Mouse (Mus musculus) CH12.LX (cell line): ENCODE results near the gene Col18a1. TPM values are rescaled to one million over a fixed set of nuclear protein-coding genes. Genes with fewer than 3 reads are reported as not detected.

Experiments used
- DNase-seq: peaks from one replicate; pipeline ENCODE4 v3.0.0-alpha.2; 2013; ENCODE audit errors: extremely low read depth
- H3K27ac ChIP-seq: 2 replicates; pipeline ENCODE4 v1.5.1; 2012; ENCODE audit warnings: low read depth, mild to moderate bottlenecking, control low read depth, moderate library complexity; ENCODE audit not compliant: insufficient read depth
- H3K27me3 ChIP-seq: replicated peaks from 2 replicates; pipeline ENCODE3; 2012; ENCODE audit warnings: inconsistent platforms
- H3K36me3 ChIP-seq, 2 experiments: replicated peaks in 1 of 2; 2 replicates each; pipeline versions ENCODE3 to v1.6.1; 2012; ENCODE audit warnings: inconsistent platforms in 1 of 2, low read length in 1 of 2, mild to moderate bottlenecking in 1 of 2, mixed read lengths in 1 of 2, moderate library complexity in 1 of 2; ENCODE audit not compliant: control insufficient read depth in 1 of 2, insufficient read depth in 1 of 2
- H3K4me1 ChIP-seq, 2 experiments: 2 replicates each; pipeline ENCODE4 v1.6.1; 2012; ENCODE audit warnings: inconsistent platforms in 1 of 2, moderate library complexity in 1 of 2; ENCODE audit not compliant: insufficient read depth in 2 of 2, control insufficient read depth in 1 of 2
- H3K4me2 ChIP-seq: 2 replicates; pipeline ENCODE4 v1.6.1; 2012; ENCODE audit warnings: low read depth, mild to moderate bottlenecking, control low read depth; ENCODE audit not compliant: poor library complexity, insufficient read depth, severe bottlenecking
- H3K4me3 ChIP-seq, 3 experiments: fragments of 150-350 bp in 1 of 3; sonication (generic) in 1 of 3; replicated peaks in 1 of 3; 2 replicates each; pipeline versions ENCODE3 to v1.5.1; 2011 to 2012; ENCODE audit warnings: low read depth in 2 of 3, low read length in 2 of 3, mild to moderate bottlenecking in 2 of 3, moderate library complexity in 2 of 3, control low read depth in 1 of 3, improper control_type of control experiment in 1 of 3, inconsistent platforms in 1 of 3, mixed read lengths in 1 of 3; ENCODE audit not compliant: poor library complexity in 1 of 3
- H3K79me2 ChIP-seq: replicated peaks from 2 replicates; pipeline ENCODE4 v1.6.1; 2012; ENCODE audit warnings: mild to moderate bottlenecking, moderate library complexity; ENCODE audit not compliant: control insufficient read depth, poor library complexity, insufficient read depth, severe bottlenecking; ENCODE audit errors: extremely low read depth
- H3K9ac ChIP-seq: 2 replicates; pipeline ENCODE4 v1.6.1; 2012; ENCODE audit warnings: low read depth, mild to moderate bottlenecking, control low read depth, moderate library complexity; ENCODE audit not compliant: insufficient read depth
- H3K9me3 ChIP-seq: replicated peaks from 2 replicates; pipeline ENCODE3; 2012; ENCODE audit warnings: low read length, inconsistent platforms, mixed read lengths
- BHLHE40 ChIP-seq: IDR thresholded peaks from 2 replicates; pipeline ENCODE4 v1.6.1; 2011; ENCODE audit warnings: mild to moderate bottlenecking, low read depth, low read length, improper control_type of control experiment
- CHD1 ChIP-seq: IDR thresholded peaks from 2 replicates; pipeline ENCODE4 v1.6.1; 2012; ENCODE audit warnings: low read depth, low read length, improper control_type of control experiment, inconsistent platforms
- EP300 ChIP-seq: IDR thresholded peaks from 2 replicates; pipeline ENCODE4 v1.6.1; 2011; ENCODE audit warnings: low read length, improper control_type of control experiment
- ETS1 ChIP-seq: conservative IDR thresholded peaks from 2 replicates; pipeline ENCODE4 v1.6.1; 2012; ENCODE audit warnings: low read depth, mild to moderate bottlenecking, inconsistent platforms, low read length, improper control_type of control experiment, moderate library complexity
- GABPA ChIP-seq: IDR thresholded peaks from 2 replicates; pipeline ENCODE4 v1.6.1; 2012; ENCODE audit warnings: low read depth, low read length, improper control_type of control experiment, inconsistent platforms; ENCODE audit not compliant: insufficient replicate concordance
- IRF4 ChIP-seq: IDR thresholded peaks from 2 replicates; pipeline ENCODE4 v1.6.1; 2014; ENCODE audit warnings: low read depth, mild to moderate bottlenecking, inconsistent platforms, low read length, improper control_type of control experiment
- JUN ChIP-seq: IDR thresholded peaks from 2 replicates; pipeline ENCODE4 v1.6.1; 2011; ENCODE audit warnings: low read depth, mild to moderate bottlenecking, low read length, improper control_type of control experiment, moderate library complexity; ENCODE audit not compliant: insufficient read depth
- JUND ChIP-seq: conservative IDR thresholded peaks from 2 replicates; pipeline ENCODE4 v1.6.1; 2011; ENCODE audit warnings: low read depth, low read length, improper control_type of control experiment
- KAT2A ChIP-seq: IDR thresholded peaks from 2 replicates; pipeline ENCODE4 v1.6.1; 2012; ENCODE audit warnings: low read length, improper control_type of control experiment, inconsistent platforms; ENCODE audit not compliant: insufficient replicate concordance
- MAFK ChIP-seq: IDR thresholded peaks from 2 replicates; pipeline ENCODE4 v1.6.1; 2011; ENCODE audit warnings: low read length, improper control_type of control experiment; ENCODE audit not compliant: insufficient replicate concordance
- MAX ChIP-seq: IDR thresholded peaks from 2 replicates; pipeline ENCODE4 v1.6.1; 2011; ENCODE audit warnings: low read length, improper control_type of control experiment
- MAZ ChIP-seq: IDR thresholded peaks from 2 replicates; pipeline ENCODE4 v1.6.1; 2012; ENCODE audit warnings: low read depth, mild to moderate bottlenecking, inconsistent platforms, low read length, improper control_type of control experiment, moderate library complexity
- MEF2A ChIP-seq: IDR thresholded peaks from 2 replicates; pipeline ENCODE4 v1.6.1; 2014; ENCODE audit warnings: low read depth, mild to moderate bottlenecking, inconsistent platforms, low read length, improper control_type of control experiment, borderline replicate concordance
- MXI1 ChIP-seq: IDR thresholded peaks from 2 replicates; pipeline ENCODE4 v1.6.1; 2011; ENCODE audit warnings: mild to moderate bottlenecking, low read depth, low read length, improper control_type of control experiment
- MYC ChIP-seq: IDR thresholded peaks from 2 replicates; pipeline ENCODE4 v1.6.1; 2011; ENCODE audit warnings: low read depth, mild to moderate bottlenecking, improper control_type of control experiment, low read length
- NELFE ChIP-seq: IDR thresholded peaks from 2 replicates; pipeline ENCODE4 v1.6.1; 2011; ENCODE audit warnings: low read depth, low read length, improper control_type of control experiment
- NRF1 ChIP-seq: IDR thresholded peaks from 2 replicates; pipeline ENCODE4 v1.6.1; 2014; ENCODE audit warnings: low read depth, mild to moderate bottlenecking, inconsistent platforms, low read length, improper control_type of control experiment, moderate library complexity
- PAX5 ChIP-seq: IDR thresholded peaks from 2 replicates; pipeline ENCODE4 v1.6.1; 2012; ENCODE audit warnings: low read length, inconsistent platforms, mixed read lengths
- POLR2A ChIP-seq: IDR thresholded peaks from 2 replicates; pipeline ENCODE4 v1.6.1; 2011; ENCODE audit warnings: low read depth, mild to moderate bottlenecking, improper control_type of control experiment, low read length
- POLR2AphosphoS2 ChIP-seq: IDR thresholded peaks from 2 replicates; pipeline ENCODE4 v1.6.1; 2011; ENCODE audit warnings: low read depth, low read length, improper control_type of control experiment
- RAD21 ChIP-seq: IDR thresholded peaks from 2 replicates; pipeline ENCODE4 v1.6.1; 2011; ENCODE audit warnings: low read depth, mild to moderate bottlenecking, low read length, improper control_type of control experiment, moderate library complexity
- SMC3 ChIP-seq: IDR thresholded peaks from 2 replicates; pipeline ENCODE4 v1.6.1; 2011; ENCODE audit warnings: low read depth, low read length, improper control_type of control experiment
- TBP ChIP-seq: conservative IDR thresholded peaks from 2 replicates; pipeline ENCODE4 v1.6.1; 2011; ENCODE audit warnings: low read depth, low read length, improper control_type of control experiment
- TCF12 ChIP-seq: IDR thresholded peaks from 2 replicates; pipeline ENCODE4 v1.6.1; 2014; ENCODE audit warnings: low read depth, mild to moderate bottlenecking, inconsistent platforms, low read length, improper control_type of control experiment
- UBTF ChIP-seq: IDR thresholded peaks from 2 replicates; pipeline ENCODE4 v1.6.1; 2012; ENCODE audit warnings: low read depth, mild to moderate bottlenecking, inconsistent platforms, low read length, improper control_type of control experiment, moderate library complexity
- USF1 ChIP-seq: IDR thresholded peaks from 2 replicates; pipeline ENCODE4 v1.6.1; 2014; ENCODE audit warnings: low read depth, mild to moderate bottlenecking, inconsistent platforms, low read length, improper control_type of control experiment
- USF2 ChIP-seq: conservative IDR thresholded peaks from 2 replicates; pipeline ENCODE4 v1.6.1; 2011; ENCODE audit warnings: low read depth, low read length, improper control_type of control experiment
- ZNF384 ChIP-seq: IDR thresholded peaks from 2 replicates; pipeline ENCODE4 v1.6.1; 2012; ENCODE audit warnings: low read depth, low read length, improper control_type of control experiment, inconsistent platforms
- dilution Hi-C: fragments of 300-500 bp; cut with MboI; formaldehyde crosslinking; loops from 2 replicates; pipeline ENCODE4 v1.14.3; 2020; ENCODE audit warnings: low sequenced_read_pairs; ENCODE audit not compliant: extremely low pct_unique_long_range_greater_than_20kb, extremely low pct_ligation_motif_present
- in situ Hi-C: fragments of 300-500 bp; cut with MboI; formaldehyde crosslinking; loops from 3 replicates; pipeline ENCODE4 v1.14.3; 2019; ENCODE audit warnings: low sequenced_read_pairs, low pct_ligation_motif_present, low pct_unique_long_range_greater_than_20kb, mixed read lengths
- polyA plus RNA-seq: library from polyadenylated mRNA; unstranded; fragments of >175 nt; gene quantifications from 2 replicates; pipeline ENCODE4 v1.2.1, GENCODE M21; 2012; ENCODE audit warnings: low read depth; ENCODE audit not compliant: insufficient read length
- total RNA-seq, 2 experiments: library from RNA; depleted of rRNA; stranded (reverse); fragments of 300-350 nt in 1 of 2; fragments of >200 nt in 1 of 2; gene quantifications; 2 replicates each; pipeline ENCODE4 v1.2.3; 2012 to 2014

Col18a1 gene
- total and polyA plus RNA-seq, 3 experiments = 0.17 to 14.5 (median 1.7) TPM

DNA sequence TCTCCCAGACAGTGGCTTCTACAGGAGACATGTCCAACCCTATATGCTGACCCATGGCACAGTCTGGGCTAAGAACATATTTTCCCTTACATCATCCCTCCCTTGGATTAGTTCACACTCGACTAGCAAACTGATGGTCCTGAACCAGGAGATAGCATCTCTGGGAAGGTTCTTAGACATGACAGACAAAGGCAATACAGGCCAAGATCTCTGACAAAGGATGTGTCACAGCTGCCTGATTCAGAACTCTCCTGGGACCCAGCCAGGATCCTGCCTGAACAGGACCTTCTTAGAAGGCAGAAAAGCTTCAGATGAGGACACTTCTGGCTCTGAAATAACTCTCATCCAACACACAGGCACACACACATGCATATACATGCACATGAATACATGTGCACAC lies 81.8 kb downstream of the Col18a1 start:
- no peak overlapping the region for H3K27ac ChIP-seq
- DNase-seq = no peak
- H3K4me1 ChIP-seq = peaks cover 3 to 4% of the 10 kb centered on the region in 2 experiments; a peak in 2 of 4 replicates
- H3K79me2 ChIP-seq = no peaks in the 10 kb centered on the region
- no peak overlapping the region for H3K4me2 ChIP-seq
- no peaks in the 10 kb centered on the region for H3K9me3 ChIP-seq
- H3K36me3 ChIP-seq = peaks cover 0 to 13% of the 10 kb centered on the region in 2 experiments
- dilution Hi-C loops (no loop called here), in situ Hi-C loops (loop anchor here (5.0 kb wide), 1 partner anchor 43 kb away; no protein-coding TSS in a partner anchor)
- peaks cover 59% of the 10 kb centered on the region for H3K27me3 ChIP-seq
- no peak overlapping the region for H3K9ac ChIP-seq
- H3K4me3 ChIP-seq = peak overlapping the region in 1 of 3 experiments; percentile 5
- TF ChIP-seq EP300 (no peak), MYC (no peak), USF1 (no peak), JUN (no peak), KAT2A (no peak), UBTF (no peak), RAD21 (no peak), MEF2A (no peak), POLR2A (no peak), ETS1 (no peak), MAX (no peak), TCF12 (no peak), POLR2AphosphoS2 (no peak), CHD1 (no peak), TBP (no peak), NELFE (no peak)

- TF ChIP-seq IRF4 (no peak), POLR2AphosphoS2 (no peak), PAX5 (no peak), ETS1 (no peak), NELFE (no peak), SMC3 (no peak), MAZ (no peak), NRF1 (no peak), POLR2A (no peak), MYC (no peak), BHLHE40 (no peak), JUND (no peak), MAFK (no peak), TBP (no peak), ZNF384 (no peak), UBTF (no peak), MXI1 (no peak), MAX (no peak), USF2 (no peak), GABPA (no peak)
- H3K79me2 ChIP-seq = no peaks in the 10 kb centered on the region
- peaks cover 0 to 4% of the 10 kb centered on the region in 2 experiments; a peak in 2 of 4 replicates for H3K4me1 ChIP-seq
- dilution Hi-C loops = no loop called here
- peaks cover 65% of the 10 kb centered on the region for H3K27me3 ChIP-seq
- H3K9me3 ChIP-seq = no peaks in the 10 kb centered on the region
- H3K4me3 ChIP-seq = no peak overlapping the region
- DNase-seq = no peak
- H3K27ac ChIP-seq = no peak overlapping the region
- no peak overlapping the region for H3K9ac ChIP-seq
- peaks cover 0 to 22% of the 10 kb centered on the region in 2 experiments for H3K36me3 ChIP-seq
- in situ Hi-C loops = loop anchor here (5.0 kb wide), 1 partner anchor 44 kb away; no protein-coding TSS in a partner anchor
- H3K4me2 ChIP-seq = no peak overlapping the region
These were observed 83.4 kb downstream of the Col18a1 start for GRCm38 (mm10) chr10:77082921-77083320.
